Mouse (Mus musculus) lung, embryonic 16.5 days (tissue): Measurements from ENCODE around the gene Mgat3. TPM values are rescaled to one million over a fixed set of nuclear protein-coding genes. Genes with fewer than 3 reads are reported as not detected.

Experiments
- polyA plus RNA-seq: library from polyadenylated mRNA; unstranded; fragments of >200 nt; fragmentation: Nextera tagmentation; extraction: Ambion mirVana; gene quantifications from 2 replicates; pipeline ENCODE4 v1.2.1, GENCODE M21; 2015

Gene Mgat3
- polyA plus RNA-seq, 1 experiment from 2014 or later = 4.3 TPM

Other genes starting within 250 kb of the Mgat3 start
- 3.1 and 4.3 TPM in 2 replicates for gene Cbx7, start 202.6 kb upstream of the Mgat3 start, polyA plus RNA-seq
- 7.2 and 7.7 TPM in 2 replicates for gene Pdgfb, start 158.7 kb upstream of the Mgat3 start, polyA plus RNA-seq
- gene Syngr1, start 82.4 kb upstream of the Mgat3 start, polyA plus RNA-seq = 20.7 and 21.9 TPM in 2 replicates
- 994 and 1,049 TPM in 2 replicates for gene Rpl3, start 81.9 kb upstream of the Mgat3 start, polyA plus RNA-seq
- 31.5 and 33.5 TPM in 2 replicates for gene Tab1, start 40.6 kb upstream of the Mgat3 start, polyA plus RNA-seq
- gene Mief1, start 60.3 kb downstream of the Mgat3 start, polyA plus RNA-seq = 26.7 and 28.4 TPM in 2 replicates
- not detected in 2 replicates for gene AC140267.1, start 62.1 kb downstream of the Mgat3 start, polyA plus RNA-seq
- gene Atf4, start 81.5 kb downstream of the Mgat3 start, polyA plus RNA-seq = 117 and 121 TPM in 2 replicates
- gene Rps19bp1, start 90.6 kb downstream of the Mgat3 start, polyA plus RNA-seq = 40.3 and 44.2 TPM in 2 replicates
- not detected in 2 replicates for gene Cacna1i, start 113.5 kb downstream of the Mgat3 start, polyA plus RNA-seq